Comparison of ENCODE assay signal across 33 mouse cellular contexts in genomic region chr8:121991611-121992010, GRCm38 (mm10). TPM values are rescaled to one million over a fixed set of nuclear protein-coding genes. Genes with fewer than 3 reads are reported as not detected.
DNase-seq lines count a peak whose midpoint lies in the region; ATAC-seq and TF ChIP-seq lines count a peak whose summit lies in the region.
"Had no signal": no experiment of that assay in that cellular context is flagged by ENCODE, and none has a peak within 500 bp of the region (broad histone marks: within the 10 kb centered on the region; RNA-seq: fewer than 3 reads in every experiment).

No protein-coding gene starts in this region.

- intact Hi-C loops in gastrocnemius, adult 2 months (cut with DNase I): loop anchor here (5.0 kb wide), 1 partner anchor 46 kb away; no protein-coding TSS in a partner anchor
- intact Hi-C loops in gastrocnemius, postnatal 36 days (cut with DNase I): loop anchor here (10.0 kb wide), 1 partner anchor 343 kb away; no protein-coding TSS in a partner anchor

- peak overlapping the region; percentile 65; the same call in 1 of the 2 replicates for H3K27ac ChIP-seq in gastrocnemius, adult 2 months
- H3K27ac ChIP-seq: embryonic facial prominence, embryonic 15.5 days; forebrain, embryonic 13.5 days; heart, adult 2 months; hindbrain, embryonic 14.5 days; midbrain, embryonic 13.5 days had no signal

- no peak for TF ChIP-seq CTCF in gastrocnemius, adult 2 months (IDR thresholded peaks at IDR 0.05)
- no peak for TF ChIP-seq CTCF in C2C12 (IDR thresholded peaks at IDR 0.05; ENCODE audit: control insufficient read depth, insufficient read depth, insufficient read length)

- ATAC-seq in activated CD4-positive, CD25-positive, alpha-beta regulatory T cell, adult 4 months: no peak
- ATAC-seq: forebrain, embryonic 13.5 days; inflammation-experienced regulatory T-cells, adult 6 months; midbrain, embryonic 13.5 days had no signal

- peak; percentile 75 for DNase-seq in gastrocnemius, adult 2 months
- DNase-seq in gastrocnemius, postnatal 36 days: no peak
- DNase-seq in 3T3-L1 (ENCODE audit: low read depth, low spot score): peak; percentile 61
- DNase-seq in induced T-regulatory cell, adult 2 months (ENCODE audit: low read depth): peak; percentile 17
- DNase-seq in embryo, embryonic 10 days (ENCODE audit: low spot score): no peak
- DNase-seq: adrenal gland, postnatal 10 days; cerebellum, adult 11 months; cerebellum, adult 9-10 months; cerebellum, postnatal 36 days; kidney, adult 11 months; kidney, postnatal 14 days; layer of hippocampus, adult 9-11 months; lung, postnatal 4 days; right cerebral cortex, postnatal 14 days; thymus, adult 18-20 months; thymus, postnatal 36 days had no signal

- no peak overlapping the region for H3K4me3 ChIP-seq in gastrocnemius, adult 2 months
- H3K4me3 ChIP-seq in C2C12 (ENCODE audit: insufficient read depth, poor library complexity, severe bottlenecking): no peak overlapping the region
- H3K4me3 ChIP-seq: embryonic facial prominence, embryonic 15.5 days; forebrain, embryonic 13.5 days; heart, adult 2 months; heart, embryonic 12.5 days; midbrain, embryonic 13.5 days had no signal

- peaks cover 19% of the 10 kb centered on the region for H3K79me2 ChIP-seq in C2C12 (ENCODE audit: control insufficient read depth, insufficient read depth)

- H3K79me3 ChIP-seq in C2C12 (ENCODE audit: low read depth): peaks cover 3% of the 10 kb centered on the region

- H3K36me3 ChIP-seq in C2C12 (ENCODE audit: control insufficient read depth, insufficient read depth): peaks cover 32% of the 10 kb centered on the region

- H3ac ChIP-seq in C2C12 (ENCODE audit: control insufficient read depth, insufficient read length, low read depth): no peak overlapping the region

- H3K27me3 ChIP-seq in C2C12 (ENCODE audit: control insufficient read depth, insufficient read depth, insufficient read length): no peaks in the 10 kb centered on the region
- H3K27me3 ChIP-seq: embryonic facial prominence, embryonic 15.5 days; forebrain, embryonic 13.5 days; heart, embryonic 12.5 days; midbrain, embryonic 13.5 days had no signal

TF ChIP-seq in C2C12, 6 proteins besides CTCF, POLR2A, EP300 and RAD21:
- TF ChIP-seq FOSL1 (IDR thresholded peaks at IDR 0.05; ENCODE audit: insufficient read depth, low read length, poor library complexity, severe bottlenecking): no peak
- no peak for TF ChIP-seq MAX (IDR thresholded peaks at IDR 0.05)
- TF ChIP-seq MYOD1 (IDR thresholded peaks at IDR 0.05; ENCODE audit: control insufficient read depth, insufficient read length, low read depth): peak; percentile 98
- TF ChIP-seq CEBPB (IDR thresholded peaks at IDR 0.05; ENCODE audit: low read depth): no peak
- no peak for TF ChIP-seq MYOG (IDR thresholded peaks at IDR 0.05; ENCODE audit: control insufficient read depth, extremely low read depth, insufficient read length)

RNA-seq across cellular contexts. Expression of gene Banp, which starts 42.1 kb away (rescaled TPM):
- 10 to 100 TPM in 1 of 2 experiments, 1 to 10 TPM in 1; 8.8 to 18.7 TPM for total RNA-seq in gastrocnemius, adult 2 months (2021)
- total RNA-seq in gastrocnemius, postnatal 36 days (2021): 10 to 100 TPM in 1 of 2 experiments, 1 to 10 TPM in 1; 6.6 to 17.8 TPM
- 25.9 TPM for polyA plus RNA-seq in C2C12 (2012; fragmentation: generic; extraction: Trizol)
- polyA plus RNA-seq in activated CD4-positive, CD25-positive, alpha-beta regulatory T cell, adult 4 months (2017; shearing (Covaris generic)): 10 to 100 TPM; 24.3 to 30.2 TPM

RNA-seq across cellular contexts. Expression of gene Car5a, which starts 46.9 kb away (rescaled TPM):
- not detected for total RNA-seq in gastrocnemius, adult 2 months (2021)
- not detected for total RNA-seq in gastrocnemius, postnatal 36 days (2021)
- polyA plus RNA-seq in C2C12 (2012; fragmentation: generic; extraction: Trizol): not detected
- polyA plus RNA-seq in activated CD4-positive, CD25-positive, alpha-beta regulatory T cell, adult 4 months (2017; shearing (Covaris generic)): under 1 TPM in 1 of 2 experiments, not detected in 1; 0.40 TPM
- total RNA-seq: gastrocnemius, adult 8-10 months; heart, adult 2 months; hematopoietic stem cell, adult 5-6 weeks; left cerebral cortex, postnatal 10 days; megakaryocyte-erythroid progenitor cell, adult 5-6 weeks had no signal
- polyA plus RNA-seq: forebrain, embryonic 13.5 days; heart, adult 2 months; heart, embryonic 12.5 days; heart, postnatal 0 days; hindbrain, embryonic 14.5 days; inflammation-experienced regulatory T-cells, adult 6 months; kidney, embryonic 14.5 days; limb, embryonic 11.5 days; lung, embryonic 16.5 days had no signal

Comparison
In these comparisons a context has a peak if more than half of its experiments do, and no peak if none do; other contexts are left out.
1. DNase-seq: peak in gastrocnemius, adult 2 months (single experiment), 3T3-L1 (single experiment) and induced T-regulatory cell, adult 2 months (single experiment); none in gastrocnemius, postnatal 36 days (0 of 2) and embryo, embryonic 10 days (single experiment).